Mouse (Mus musculus) forebrain, embryonic 11.5 days (tissue): ENCODE data around the gene Ap3m1. TPM values are rescaled to one million over a fixed set of nuclear protein-coding genes. Genes with fewer than 3 reads are reported as not detected.

Experiments
- ATAC-seq: fragments of 200-750 bp; cut with Nextera tagmentation; replicated peaks from 2 replicates; pipeline ENCODE4 v1.8.0; 2017; ENCODE audit warnings: moderate TSS enrichment; ENCODE audit not compliant: low FRiP score
- DNase-seq: peaks from one replicate; pipeline ENCODE4 v3.0.0-alpha.2; 2017; ENCODE audit warnings: low spot score
- H3K27ac ChIP-seq: fragments of 300-500 bp; sonication (generic); 2 replicates; pipeline ENCODE4 v1.5.1; 2014; ENCODE audit warnings: low read depth, low read length
- H3K27me3 ChIP-seq: fragments of 300-500 bp; sonication (generic); 2 replicates; pipeline ENCODE4 v1.6.1; 2014; ENCODE audit warnings: mild to moderate bottlenecking, low read length, mixed read lengths; ENCODE audit not compliant: control insufficient read depth, insufficient read depth
- H3K36me3 ChIP-seq: fragments of 300-500 bp; sonication (generic); 2 replicates; pipeline ENCODE4 v1.6.1; 2014; ENCODE audit warnings: mild to moderate bottlenecking, low read length, moderate library complexity, mixed read lengths; ENCODE audit not compliant: control insufficient read depth, insufficient read depth
- H3K4me1 ChIP-seq: fragments of 300-500 bp; sonication (generic); replicated peaks from 2 replicates; pipeline ENCODE4 v1.6.1; 2014; ENCODE audit warnings: low read length, mixed read lengths; ENCODE audit not compliant: control insufficient read depth, insufficient read depth
- H3K4me2 ChIP-seq: fragments of 300-500 bp; sonication (generic); 2 replicates; pipeline ENCODE4 v1.6.1; 2014; ENCODE audit warnings: low read depth, mild to moderate bottlenecking, low read length, moderate library complexity, mixed read lengths; ENCODE audit not compliant: severe bottlenecking
- H3K4me3 ChIP-seq: fragments of 300-500 bp; sonication (generic); 2 replicates; pipeline ENCODE4 v1.5.1; 2014; ENCODE audit warnings: low read depth, low read length
- H3K9ac ChIP-seq: fragments of 300-500 bp; sonication (generic); 2 replicates; pipeline ENCODE4 v1.6.1; 2014; ENCODE audit warnings: low read length
- H3K9me3 ChIP-seq: fragments of 300-500 bp; sonication (generic); 2 replicates; pipeline ENCODE4 v1.6.1; 2016; ENCODE audit warnings: low read length, mixed read lengths; ENCODE audit not compliant: control insufficient read depth
- WGBS: fragments of 180-500 bp; shearing (Covaris S2); extraction: QIAGEN DNeasy Blood & Tissue Kit; methylation state at CpG from one replicate; pipeline ENCODE4 v1.1.7; 2014; 5-methylcytosine and 5-hydroxymethylcytosine counted together
- polyA plus RNA-seq: library from polyadenylated mRNA; unstranded; fragments of >200 nt; fragmentation: Nextera tagmentation; extraction: Ambion mirVana; gene quantifications from 2 replicates; pipeline ENCODE4 v1.2.1, GENCODE M21; 2014

Gene Ap3m1
- polyA plus RNA-seq, 1 experiment from 2014 or later: 120 TPM

GRCm38 (mm10) chr14:21062766-21063513 is 10.6 kb upstream of the Ap3m1 start:
- no peak for ATAC-seq
- Histone ChIP-seq H3K9me3 (no peaks in the 10 kb centered on the region), H3K4me3 (no peak overlapping the region), H3K27me3 (no peaks in the 10 kb centered on the region), H3K4me2 (no peak overlapping the region), H3K27ac (no peak overlapping the region), H3K36me3 (no peaks in the 10 kb centered on the region), H3K9ac (no peak overlapping the region), H3K4me1 (no peaks in the 10 kb centered on the region)
- WGBS: 69% methylated on average over 5 of the region's 5 CpGs
- no peak for DNase-seq

DNA sequence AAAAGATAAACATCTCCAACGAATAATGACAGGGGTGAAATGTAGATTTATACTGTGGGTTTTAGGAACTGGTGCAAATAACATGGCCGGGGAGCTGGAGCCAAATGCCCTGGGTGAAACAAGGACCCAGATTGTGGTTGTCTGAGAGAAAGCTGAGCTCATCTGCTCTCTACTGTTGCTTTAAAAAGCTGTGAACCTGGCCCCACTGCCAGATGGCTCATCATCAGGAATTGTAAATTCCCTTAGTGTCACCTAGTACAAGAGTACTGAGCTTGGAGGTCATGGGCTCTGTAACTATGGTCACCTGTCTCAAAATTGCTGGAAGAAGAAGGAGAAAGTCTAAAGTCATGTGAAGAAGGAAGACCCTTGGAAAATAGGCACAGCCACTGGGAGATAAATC is 6.7 kb upstream of the Ap3m1 start:
- Histone ChIP-seq H3K27ac (no peak overlapping the region), H3K9ac (no peak overlapping the region), H3K36me3 (no peaks in the 10 kb centered on the region), H3K9me3 (no peaks in the 10 kb centered on the region), H3K4me2 (no peak overlapping the region), H3K4me1 (no peaks in the 10 kb centered on the region), H3K4me3 (no peak overlapping the region), H3K27me3 (no peaks in the 10 kb centered on the region)
- ATAC-seq (no peak), DNase-seq (no peak)
- 85% methylated on average over 2 of the region's 2 CpGs for WGBS

DNA sequence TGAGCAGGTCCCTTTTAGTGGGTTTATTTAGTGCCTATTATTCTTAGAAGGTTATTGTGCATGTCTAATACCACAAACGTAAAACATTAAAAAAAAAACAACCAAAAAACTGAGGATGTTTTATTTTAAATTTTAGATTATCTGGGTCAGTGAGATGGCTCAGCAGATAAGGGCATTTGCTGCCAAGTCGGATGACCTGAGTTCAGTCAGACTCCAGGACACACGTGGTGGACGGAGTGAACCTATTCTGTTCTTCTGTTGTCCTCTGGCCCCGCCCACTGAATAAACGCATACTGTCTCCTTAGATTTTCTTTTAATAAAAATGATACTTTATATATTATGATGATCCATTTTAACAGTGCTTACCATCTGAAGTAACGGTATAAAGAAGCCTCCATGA is 1.3 kb upstream of the Ap3m1 start:
- Histone ChIP-seq H3K4me3 (peak overlapping the region; percentile 84), H3K4me2 (peak overlapping the region; percentile 92)

DNA sequence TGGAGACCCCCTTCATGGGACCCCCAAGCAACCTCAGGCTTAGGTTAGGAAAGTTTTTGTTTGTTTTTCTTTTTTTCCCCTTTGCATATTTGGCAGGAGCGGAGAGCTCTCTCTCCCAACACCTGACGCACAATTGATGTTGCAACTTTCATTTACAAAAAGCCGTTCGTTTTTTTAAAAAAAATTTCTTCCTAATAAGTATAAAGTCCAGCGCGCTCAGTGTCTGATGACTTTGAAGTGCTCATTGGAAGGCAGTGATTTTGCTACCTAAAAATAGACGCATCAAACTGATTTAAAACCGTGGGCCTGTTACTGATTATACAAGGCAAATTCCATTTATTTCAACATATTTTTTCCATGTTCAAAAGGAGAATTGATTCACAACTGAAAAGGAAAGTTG is 843 bp upstream of the Ap3m1 start:
- peak overlapping the region; percentile 84 for H3K4me3 ChIP-seq
- H3K27me3 ChIP-seq: no peaks in the 10 kb centered on the region
- peak overlapping the region; percentile 92 for H3K4me2 ChIP-seq
- ATAC-seq (no peak), DNase-seq (no peak)
- H3K4me1 ChIP-seq: no peaks in the 10 kb centered on the region
- H3K9ac ChIP-seq: peak overlapping the region; percentile 86; the same call in 1 of the 2 replicates
- no peaks in the 10 kb centered on the region; the same call in 1 of the 2 replicates for H3K9me3 ChIP-seq
- no peaks in the 10 kb centered on the region for H3K36me3 ChIP-seq
- H3K27ac ChIP-seq: no peak overlapping the region
- WGBS: 12% methylated on average over 8 of the region's 8 CpGs

More for the DNA sequence above, 1.3 kb upstream of the Ap3m1 start:
- WGBS: 45% methylated on average over 7 of the region's 7 CpGs
- Histone ChIP-seq H3K9ac (no peak overlapping the region; the same call in 1 of the 2 replicates), H3K9me3 (no peaks in the 10 kb centered on the region; the same call in 1 of the 2 replicates), H3K27ac (no peak overlapping the region), H3K27me3 (no peaks in the 10 kb centered on the region), H3K36me3 (no peaks in the 10 kb centered on the region), H3K4me1 (no peaks in the 10 kb centered on the region)
- ATAC-seq: no peak
- no peak for DNase-seq

- no peaks in the 10 kb centered on the region; the same call in 1 of the 2 replicates for H3K9me3 ChIP-seq
- H3K4me3 ChIP-seq: peak overlapping the region; percentile 84
- no peaks in the 10 kb centered on the region for H3K27me3 ChIP-seq
- H3K4me1 ChIP-seq: no peaks in the 10 kb centered on the region
- peak; percentile 89 for DNase-seq
- H3K36me3 ChIP-seq: no peaks in the 10 kb centered on the region
- peak overlapping the region; percentile 92 for H3K4me2 ChIP-seq
- H3K27ac ChIP-seq: peak overlapping the region; percentile 77
- ATAC-seq: peak; percentile 85
- peak overlapping the region; percentile 86 for H3K9ac ChIP-seq
- WGBS: 0% methylated on average over 25 of the region's 25 CpGs
These were observed 448 bp upstream of the Ap3m1 start for GRCm38 (mm10) chr14:21052781-21053130.

GRCm38 (mm10) chr14:21051380-21052111 is 762 bp downstream of the Ap3m1 start:
- Histone ChIP-seq H3K36me3 (no peaks in the 10 kb centered on the region), H3K4me3 (peak overlapping the region; percentile 84), H3K9ac (peak overlapping the region; percentile 86), H3K4me2 (peak overlapping the region; percentile 92), H3K27me3 (no peaks in the 10 kb centered on the region), H3K9me3 (no peaks in the 10 kb centered on the region; the same call in 1 of the 2 replicates), H3K27ac (peak overlapping the region; percentile 86; the same call in 1 of the 2 replicates), H3K4me1 (no peaks in the 10 kb centered on the region)
- DNase-seq (no peak), ATAC-seq (0 out of 2 replicates have a peak, but pooled peaks have one; percentile 3)
- 10% methylated on average over 28 of the region's 28 CpGs for WGBS

DNA sequence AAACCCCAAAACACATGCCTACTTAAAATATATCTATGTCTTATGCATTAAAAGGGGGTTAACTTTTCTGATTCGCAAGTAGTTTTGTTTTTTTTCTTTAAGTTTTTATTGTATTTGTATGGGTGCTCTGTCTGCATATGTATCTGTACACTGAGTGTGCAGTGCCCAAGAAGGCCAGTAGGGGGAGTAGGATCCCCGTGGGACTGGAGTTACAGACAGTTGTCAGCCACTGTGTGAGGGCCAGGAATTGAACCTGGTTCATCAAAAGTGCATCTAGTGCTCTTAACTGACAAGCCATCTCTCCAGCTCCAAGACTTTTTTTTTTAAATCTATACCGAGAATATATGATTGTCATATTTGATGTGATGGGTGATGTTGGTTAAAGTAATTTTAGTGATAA is 1.6 kb downstream of the Ap3m1 start:
- ATAC-seq (no peak), DNase-seq (no peak)
- no peak overlapping the region for H3K27ac ChIP-seq
- H3K9ac ChIP-seq: no peak overlapping the region
- H3K4me2 ChIP-seq: no peak overlapping the region
- no peaks in the 10 kb centered on the region; the same call in 1 of the 2 replicates for H3K9me3 ChIP-seq
- no peak overlapping the region for H3K4me3 ChIP-seq
- 75% methylated on average over 3 of the region's 3 CpGs for WGBS
- H3K4me1 ChIP-seq: no peaks in the 10 kb centered on the region
- no peaks in the 10 kb centered on the region for H3K27me3 ChIP-seq
- no peaks in the 10 kb centered on the region for H3K36me3 ChIP-seq

GRCm38 (mm10) chr14:21048879-21049278 is 3.4 kb downstream of the Ap3m1 start:
- Histone ChIP-seq H3K36me3 (no peaks in the 10 kb centered on the region), H3K27ac (no peak overlapping the region), H3K9me3 (no peaks in the 10 kb centered on the region; the same call in 1 of the 2 replicates), H3K9ac (no peak overlapping the region), H3K4me2 (no peak overlapping the region), H3K4me1 (no peaks in the 10 kb centered on the region), H3K4me3 (no peak overlapping the region), H3K27me3 (no peaks in the 10 kb centered on the region)
- ATAC-seq (no peak), DNase-seq (no peak)
